Mouse (Mus musculus): Measurements from ENCODE around the gene D330045A20Rik.

DNA sequence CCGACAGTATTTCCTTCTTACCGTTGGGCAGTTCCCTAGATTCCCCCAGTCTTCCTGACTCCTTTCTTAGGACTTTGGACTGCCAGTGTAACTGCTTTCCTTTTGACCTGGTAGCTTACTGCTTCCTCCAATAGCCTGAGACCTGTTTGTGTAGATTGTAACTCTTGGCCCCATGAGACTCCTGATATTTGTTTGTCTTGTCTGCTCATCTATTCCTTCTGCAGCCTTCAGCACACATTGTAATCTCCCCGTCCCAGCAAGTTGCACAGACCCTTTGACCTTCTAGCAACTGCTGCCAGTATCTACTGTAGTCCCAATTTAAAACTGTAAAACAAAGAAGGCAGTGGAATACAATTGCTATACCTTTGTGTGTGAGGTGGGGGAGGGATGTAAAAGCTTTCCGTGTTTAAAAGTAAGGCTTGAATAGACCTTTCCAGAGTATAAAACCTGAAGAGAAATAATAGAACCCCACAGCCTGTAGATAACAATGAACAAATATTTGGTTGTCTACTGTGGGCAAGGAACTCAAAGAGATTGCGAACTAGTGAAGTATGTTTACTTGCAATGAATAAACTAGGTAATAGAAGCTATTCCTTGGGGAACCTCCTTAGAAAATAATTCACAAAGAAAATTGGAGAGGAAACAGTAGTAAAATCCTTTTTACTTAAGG is 82.2 kb downstream of the D330045A20Rik start:
- TF ChIP-seq POLR2A (IDR thresholded peaks at IDR 0.05; ENCODE audit: borderline replicate concordance, control insufficient read depth, low read depth, low read length), result no peak
- no peak for TF ChIP-seq CTCF (IDR thresholded peaks at IDR 0.05; ENCODE audit: control insufficient read depth, insufficient read depth, low read length)

Measured in bone marrow, adult 2 months (tissue).